Mouse (Mus musculus): ENCODE results near the gene Idh3g. TPM values are rescaled to one million over a fixed set of nuclear protein-coding genes. Genes with fewer than 3 reads are reported as not detected.

Gene Idh3g
- polyA plus RNA-seq, 1 experiment: 170 TPM

DNA sequence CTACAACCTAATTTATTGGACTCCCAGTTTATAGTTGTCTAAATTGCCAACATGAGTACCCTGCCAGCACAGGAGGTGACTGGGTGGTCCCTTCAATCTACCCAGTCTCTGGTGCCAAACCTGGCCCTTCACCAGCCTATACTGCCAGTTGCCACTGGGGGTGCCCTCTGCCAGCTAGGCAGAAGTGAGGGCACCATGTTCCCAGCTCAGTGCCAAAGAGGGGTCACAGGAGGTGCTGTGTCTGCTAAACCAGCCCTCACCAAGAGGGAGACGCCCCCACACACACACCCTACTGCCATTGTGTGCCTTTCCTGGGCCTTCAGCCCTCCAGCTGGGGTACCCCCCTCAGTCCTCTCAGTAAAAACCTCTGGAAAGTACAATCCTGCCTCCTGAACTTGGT, 48.5 kb downstream of the Idh3g start:
- no peaks in the 10 kb centered on the region for H3K27me3 ChIP-seq (ENCODE audit: control insufficient read depth, insufficient read depth, low read length)
- H3K36me3 ChIP-seq (ENCODE audit: control insufficient read depth, insufficient read depth, low read length): peaks cover 3% of the 10 kb centered on the region; the same call in 1 of the 2 replicates
- WGBS: 47% methylated on average over 1 of the region's 1 CpGs
- H3K4me1 ChIP-seq (ENCODE audit: control insufficient read depth, insufficient read depth, insufficient read length): no peaks in the 10 kb centered on the region
- H3K4me3 ChIP-seq (ENCODE audit: extremely low read depth, insufficient read depth, insufficient read length): no peak overlapping the region
- no peak overlapping the region for H3K27ac ChIP-seq (ENCODE audit: insufficient read depth, low read length)
- TF ChIP-seq CTCF (IDR thresholded peaks at IDR 0.05; ENCODE audit: extremely low read depth, insufficient read depth, insufficient read length, insufficient replicate concordance) (no peak; the same call in 1 of the 2 replicates), POLR2A (IDR thresholded peaks at IDR 0.05; ENCODE audit: low read depth, low read length) (no peak)
- DNase-seq (ENCODE audit: low read depth in 1 of 2, low spot score in 2 of 2): no peak

GRCm38 (mm10) chrX:73730908-73731307, 55.8 kb downstream of the Idh3g start:
- H3K36me3 ChIP-seq (ENCODE audit: control insufficient read depth, insufficient read depth, low read length): peaks cover 16% of the 10 kb centered on the region
- 57% methylated on average over 1 of the region's 1 CpGs for WGBS
- no peak overlapping the region for H3K27ac ChIP-seq (ENCODE audit: insufficient read depth, low read length)
- no peak for DNase-seq (ENCODE audit: low read depth in 1 of 2, low spot score in 2 of 2)
- TF ChIP-seq POLR2A (IDR thresholded peaks at IDR 0.05; ENCODE audit: low read depth, low read length) (no peak), CTCF (IDR thresholded peaks at IDR 0.05; ENCODE audit: extremely low read depth, insufficient read depth, insufficient read length, insufficient replicate concordance) (no peak)
- H3K4me3 ChIP-seq (ENCODE audit: extremely low read depth, insufficient read depth, insufficient read length): no peak overlapping the region
- no peaks in the 10 kb centered on the region for H3K4me1 ChIP-seq (ENCODE audit: control insufficient read depth, insufficient read depth, insufficient read length)
- H3K27me3 ChIP-seq (ENCODE audit: control insufficient read depth, insufficient read depth, low read length): no peaks in the 10 kb centered on the region

Other genes with a start within 250 kb of the Idh3g start
- gene Dusp9, start 147.5 kb downstream of the Idh3g start, polyA plus RNA-seq (2012; rRNA removed): 0.87 and 1.4 TPM in 2 replicates
- 2.8 and 3.2 TPM in 2 replicates for gene Pnck, start 126.8 kb downstream of the Idh3g start, polyA plus RNA-seq (2012; rRNA removed)
- 4.5 and 5.5 TPM in 2 replicates for gene Slc6a8, start 113.7 kb downstream of the Idh3g start, polyA plus RNA-seq (2012; rRNA removed)
- 18.7 and 23.9 TPM in 2 replicates for gene Bcap31, start 70.7 kb downstream of the Idh3g start, polyA plus RNA-seq (2012; rRNA removed)
- 45.8 and 51.7 TPM in 2 replicates for gene Abcd1, start 70.3 kb downstream of the Idh3g start, polyA plus RNA-seq (2012; rRNA removed)
- gene Plxnb3, start 29.8 kb downstream of the Idh3g start, polyA plus RNA-seq (2012; rRNA removed): 0.62 and 1.2 TPM in 2 replicates
- 109 and 119 TPM in 2 replicates for gene Srpk3, start 12.5 kb downstream of the Idh3g start, polyA plus RNA-seq (2012; rRNA removed)
- 138 and 141 TPM in 2 replicates for gene Ssr4, start 131 bp upstream of the Idh3g start, polyA plus RNA-seq (2012; rRNA removed)
- 2.4 TPM in 2 replicates for gene Pdzd4, start 38.1 kb upstream of the Idh3g start, polyA plus RNA-seq (2012; rRNA removed)
- gene Avpr2, start 105.2 kb upstream of the Idh3g start, polyA plus RNA-seq (2012; rRNA removed): 0.05 and 0.07 TPM in 2 replicates
- gene L1cam, start 109.2 kb upstream of the Idh3g start, polyA plus RNA-seq (2012; rRNA removed): 4.4 and 5.5 TPM in 2 replicates
- 289 and 344 TPM in 2 replicates for gene Arhgap4, start 135.0 kb upstream of the Idh3g start, polyA plus RNA-seq (2012; rRNA removed)
- gene Naa10, start 135.0 kb upstream of the Idh3g start, polyA plus RNA-seq (2012; rRNA removed): 36.8 and 42.8 TPM in 2 replicates
- gene Renbp, start 144.0 kb upstream of the Idh3g start, polyA plus RNA-seq (2012; rRNA removed): 13.3 and 17.9 TPM in 2 replicates
- 71.1 and 88.1 TPM in 2 replicates for gene Hcfc1, start 179.5 kb upstream of the Idh3g start, polyA plus RNA-seq (2012; rRNA removed)
- gene Irak1, start 237.0 kb upstream of the Idh3g start, polyA plus RNA-seq (2012; rRNA removed): 159 and 239 TPM in 2 replicates